Mouse (Mus musculus) lung, embryonic 16.5 days (tissue): ENCODE data around the gene Gm49361. TPM values are rescaled to one million over a fixed set of nuclear protein-coding genes. Genes with fewer than 3 reads are reported as not detected.

Experiments
- ATAC-seq: fragments of 200-750 bp; cut with Nextera tagmentation; 2 replicates; pipeline ENCODE4 v1.8.0; 2017; ENCODE audit warnings: low read depth, mild to moderate bottlenecking, moderate library complexity
- H3K27ac ChIP-seq: fragments of 300-500 bp; sonication (generic); 2 replicates; pipeline ENCODE4 v1.5.1; 2014; ENCODE audit warnings: mild to moderate bottlenecking, control low read depth, low read length
- H3K27me3 ChIP-seq: fragments of 300-500 bp; sonication (generic); 2 replicates; pipeline ENCODE4 v1.6.1; 2014; ENCODE audit warnings: low read depth, low read length, mixed read lengths; ENCODE audit not compliant: control insufficient read depth, insufficient read depth
- H3K36me3 ChIP-seq: fragments of 300-500 bp; sonication (generic); 2 replicates; pipeline ENCODE4 v1.6.1; 2014; ENCODE audit warnings: low read length; ENCODE audit not compliant: control insufficient read depth, insufficient read depth
- H3K4me1 ChIP-seq: fragments of 300-500 bp; sonication (generic); replicated peaks from 2 replicates; pipeline ENCODE4 v1.6.1; 2014; ENCODE audit warnings: low read length, mixed read lengths; ENCODE audit not compliant: control insufficient read depth, insufficient read depth
- H3K4me2 ChIP-seq: fragments of 300-500 bp; sonication (generic); 2 replicates; pipeline ENCODE4 v1.6.1; 2014; ENCODE audit warnings: low read depth, low read length, control low read depth
- H3K4me3 ChIP-seq: fragments of 300-500 bp; sonication (generic); 2 replicates; pipeline ENCODE4 v1.5.1; 2014; ENCODE audit warnings: mild to moderate bottlenecking, low read length, control low read depth
- H3K9ac ChIP-seq: fragments of 300-500 bp; sonication (generic); 2 replicates; pipeline ENCODE4 v1.6.1; 2014; ENCODE audit warnings: low read length, control low read depth
- H3K9me3 ChIP-seq: fragments of 300-500 bp; sonication (generic); 2 replicates; pipeline ENCODE4 v1.6.1; 2016; ENCODE audit warnings: low read length; ENCODE audit not compliant: control insufficient read depth
- WGBS: fragments of 180-500 bp; shearing (Covaris S2); extraction: QIAGEN DNeasy Blood & Tissue Kit; methylation state at CpG from one replicate; pipeline ENCODE4 v1.1.7; 2014; 5-methylcytosine and 5-hydroxymethylcytosine counted together
- polyA plus RNA-seq: library from polyadenylated mRNA; unstranded; fragments of >200 nt; fragmentation: Nextera tagmentation; extraction: Ambion mirVana; gene quantifications from 2 replicates; pipeline ENCODE4 v1.2.1, GENCODE M21; 2015

Gene Gm49361
- polyA plus RNA-seq, 1 experiment from 2014 or later = not detected

GRCm38 (mm10) chr14:57622934-57623333, 123.0 kb downstream of the Gm49361 start:
- H3K4me3 ChIP-seq = no peak overlapping the region
- H3K4me1 ChIP-seq = 0 out of 2 replicates have a peak, but pooled peaks cover 2% of the 10 kb centered on the region
- no peak overlapping the region for H3K4me2 ChIP-seq
- no peak overlapping the region for H3K9ac ChIP-seq
- ATAC-seq = no peak
- WGBS = 82% methylated on average over 3 of the region's 3 CpGs
- H3K36me3 ChIP-seq = peaks cover 18% of the 10 kb centered on the region
- H3K9me3 ChIP-seq = no peaks in the 10 kb centered on the region
- no peak overlapping the region for H3K27ac ChIP-seq
- no peaks in the 10 kb centered on the region for H3K27me3 ChIP-seq

GRCm38 (mm10) chr14:57621699-57622098, 124.2 kb downstream of the Gm49361 start:
- Histone ChIP-seq H3K4me3 (no peak overlapping the region), H3K4me2 (no peak overlapping the region), H3K36me3 (peaks cover 10% of the 10 kb centered on the region), H3K9ac (no peak overlapping the region), H3K27me3 (no peaks in the 10 kb centered on the region), H3K9me3 (no peaks in the 10 kb centered on the region), H3K27ac (no peak overlapping the region), H3K4me1 (peaks cover 4% of the 10 kb centered on the region)
- WGBS = 75% methylated on average over 4 of the region's 4 CpGs
- ATAC-seq = no peak

- no peaks in the 10 kb centered on the region for H3K27me3 ChIP-seq
- peaks cover 4% of the 10 kb centered on the region for H3K36me3 ChIP-seq
- no peak overlapping the region for H3K27ac ChIP-seq
- H3K9me3 ChIP-seq = no peaks in the 10 kb centered on the region
- H3K4me2 ChIP-seq = no peak overlapping the region
- H3K4me3 ChIP-seq = no peak overlapping the region
- 52% methylated on average over 4 of the region's 4 CpGs for WGBS
- ATAC-seq = no peak
- H3K9ac ChIP-seq = no peak overlapping the region
- H3K4me1 ChIP-seq = peaks cover 10% of the 10 kb centered on the region
Observed at GRCm38 (mm10) chr14:57620598-57621236, 125.2 kb downstream of the Gm49361 start.

- Histone ChIP-seq H3K36me3 (no peaks in the 10 kb centered on the region; the same call in 1 of the 2 replicates), H3K4me3 (no peak overlapping the region), H3K4me1 (peaks cover 12% of the 10 kb centered on the region), H3K9ac (no peak overlapping the region), H3K9me3 (no peaks in the 10 kb centered on the region), H3K27ac (no peak overlapping the region), H3K4me2 (no peak overlapping the region), H3K27me3 (no peaks in the 10 kb centered on the region)
- 45% methylated on average over 2 of the region's 2 CpGs for WGBS
- peak; percentile 67; the same call in 1 of the 2 replicates for ATAC-seq
Observed at GRCm38 (mm10) chr14:57619487-57619886, 126.4 kb downstream of the Gm49361 start.

GRCm38 (mm10) chr14:57617675-57618074, 128.2 kb downstream of the Gm49361 start:
- H3K9ac ChIP-seq = no peak overlapping the region
- no peaks in the 10 kb centered on the region for H3K27me3 ChIP-seq
- H3K27ac ChIP-seq = no peak overlapping the region
- no peaks in the 10 kb centered on the region for H3K36me3 ChIP-seq
- WGBS = 88% methylated on average over 1 of the region's 1 CpGs
- ATAC-seq = no peak
- H3K4me3 ChIP-seq = no peak overlapping the region
- H3K4me1 ChIP-seq = peaks cover 12% of the 10 kb centered on the region
- no peaks in the 10 kb centered on the region for H3K9me3 ChIP-seq
- no peak overlapping the region for H3K4me2 ChIP-seq

GRCm38 (mm10) chr14:57616339-57616965, 129.5 kb downstream of the Gm49361 start:
- 48% methylated on average over 6 of the region's 6 CpGs for WGBS
- Histone ChIP-seq H3K9ac (no peak overlapping the region), H3K4me2 (no peak overlapping the region), H3K4me3 (no peak overlapping the region), H3K36me3 (no peaks in the 10 kb centered on the region), H3K27me3 (no peaks in the 10 kb centered on the region), H3K27ac (peak overlapping the region; percentile 84), H3K9me3 (no peaks in the 10 kb centered on the region), H3K4me1 (peaks cover 12% of the 10 kb centered on the region)
- ATAC-seq = peak; percentile 82

- Histone ChIP-seq H3K4me1 (peaks cover 12% of the 10 kb centered on the region), H3K4me2 (no peak overlapping the region), H3K27ac (peak overlapping the region; percentile 53; the same call in 1 of the 2 replicates), H3K36me3 (no peaks in the 10 kb centered on the region), H3K27me3 (no peaks in the 10 kb centered on the region), H3K9me3 (no peaks in the 10 kb centered on the region), H3K9ac (peak overlapping the region; percentile 34; the same call in 1 of the 2 replicates), H3K4me3 (no peak overlapping the region)
- 62% methylated on average over 6 of the region's 6 CpGs for whole genome bisulfite sequencing
- ATAC-seq = peak; percentile 35; the same call in 1 of the 2 replicates
Observed at GRCm38 (mm10) chr14:57615828-57616227, 130.1 kb downstream of the Gm49361 start.

- H3K4me3 ChIP-seq = no peak overlapping the region
- H3K4me2 ChIP-seq = no peak overlapping the region
- no peak overlapping the region for H3K27ac ChIP-seq
- H3K9ac ChIP-seq = no peak overlapping the region
- H3K9me3 ChIP-seq = no peaks in the 10 kb centered on the region
- no peaks in the 10 kb centered on the region for H3K36me3 ChIP-seq
- peaks cover 27% of the 10 kb centered on the region for H3K4me1 ChIP-seq
- WGBS = 79% methylated on average over 2 of the region's 2 CpGs
- no peak for ATAC-seq
- H3K27me3 ChIP-seq = no peaks in the 10 kb centered on the region
Observed at GRCm38 (mm10) chr14:57611034-57611433, 134.9 kb downstream of the Gm49361 start.

GRCm38 (mm10) chr14:57609816-57610329, 136.0 kb downstream of the Gm49361 start:
- ATAC-seq = no peak
- WGBS = 47% methylated on average over 4 of the region's 4 CpGs
- H3K4me3 ChIP-seq = no peak overlapping the region
- no peak overlapping the region for H3K9ac ChIP-seq
- H3K9me3 ChIP-seq = no peaks in the 10 kb centered on the region
- 0 out of 2 replicates have a peak overlapping the region, but pooled peaks have one; percentile 36 for H3K27ac ChIP-seq
- H3K27me3 ChIP-seq = no peaks in the 10 kb centered on the region
- H3K4me1 ChIP-seq = peaks cover 22% of the 10 kb centered on the region
- no peaks in the 10 kb centered on the region for H3K36me3 ChIP-seq
- no peak overlapping the region for H3K4me2 ChIP-seq
